Mouse (Mus musculus): Measurements from ENCODE around the gene Vps54. TPM values are rescaled to one million over a fixed set of nuclear protein-coding genes. Genes with fewer than 3 reads are reported as not detected.

The Vps54 gene
- polyA plus RNA-seq, 1 experiment from 2014 or later: 15.7 TPM

- Histone ChIP-seq H3K4me1 (ENCODE audit: control insufficient read depth, insufficient read depth, low read length) (no peaks in the 10 kb centered on the region), H3K9ac (replicated peaks; ENCODE audit: low read depth, low read length) (no peak overlapping the region), H3K9me3 (ENCODE audit: control insufficient read depth, low read length) (no peaks in the 10 kb centered on the region), H3K36me3 (ENCODE audit: control insufficient read depth, insufficient read depth, low read length) (no peaks in the 10 kb centered on the region; the same call in 1 of the 2 replicates), H3K27me3 (ENCODE audit: control insufficient read depth, insufficient read depth, low read length) (no peaks in the 10 kb centered on the region), H3K4me2 (ENCODE audit: low read depth, low read length) (no peak overlapping the region), H3K4me3 (ENCODE audit: low read depth, low read length) (no peak overlapping the region), H3K27ac (ENCODE audit: low read depth, low read length) (no peak overlapping the region)
- ATAC-seq (ENCODE audit: low read depth): no peak
- WGBS: 92% methylated on average over 9 of the region's 9 CpGs
These were observed 75.0 kb downstream of the Vps54 start for GRCm38 (mm10) chr11:21313922-21314657.

- Histone ChIP-seq H3K9me3 (ENCODE audit: control insufficient read depth, low read length) (no peaks in the 10 kb centered on the region), H3K4me1 (ENCODE audit: control insufficient read depth, insufficient read depth, low read length) (no peaks in the 10 kb centered on the region), H3K27ac (ENCODE audit: low read depth, low read length) (no peak overlapping the region), H3K27me3 (ENCODE audit: control insufficient read depth, insufficient read depth, low read length) (no peaks in the 10 kb centered on the region), H3K4me2 (ENCODE audit: low read depth, low read length) (no peak overlapping the region), H3K9ac (replicated peaks; ENCODE audit: low read depth, low read length) (no peak overlapping the region), H3K4me3 (ENCODE audit: low read depth, low read length) (no peak overlapping the region), H3K36me3 (ENCODE audit: control insufficient read depth, insufficient read depth, low read length) (peaks cover 7% of the 10 kb centered on the region; the same call in 1 of the 2 replicates)
- ATAC-seq (ENCODE audit: low read depth): no peak
- 83% methylated on average over 3 of the region's 3 CpGs for WGBS
These were observed 82.5 kb downstream of the Vps54 start for GRCm38 (mm10) chr11:21321577-21321976.

- Histone ChIP-seq H3K27ac (ENCODE audit: low read depth, low read length) (no peak overlapping the region), H3K36me3 (ENCODE audit: control insufficient read depth, insufficient read depth, low read length) (peaks cover 7% of the 10 kb centered on the region; the same call in 1 of the 2 replicates), H3K27me3 (ENCODE audit: control insufficient read depth, insufficient read depth, low read length) (no peaks in the 10 kb centered on the region), H3K4me3 (ENCODE audit: low read depth, low read length) (no peak overlapping the region), H3K9ac (replicated peaks; ENCODE audit: low read depth, low read length) (no peak overlapping the region), H3K9me3 (ENCODE audit: control insufficient read depth, low read length) (no peaks in the 10 kb centered on the region), H3K4me1 (ENCODE audit: control insufficient read depth, insufficient read depth, low read length) (no peaks in the 10 kb centered on the region), H3K4me2 (ENCODE audit: low read depth, low read length) (no peak overlapping the region)
- 84% methylated on average over 3 of the region's 3 CpGs for WGBS
- ATAC-seq (ENCODE audit: low read depth): no peak; the same call in 1 of the 2 replicates
These were observed 83.3 kb downstream of the Vps54 start for GRCm38 (mm10) chr11:21322349-21322748.

DNA sequence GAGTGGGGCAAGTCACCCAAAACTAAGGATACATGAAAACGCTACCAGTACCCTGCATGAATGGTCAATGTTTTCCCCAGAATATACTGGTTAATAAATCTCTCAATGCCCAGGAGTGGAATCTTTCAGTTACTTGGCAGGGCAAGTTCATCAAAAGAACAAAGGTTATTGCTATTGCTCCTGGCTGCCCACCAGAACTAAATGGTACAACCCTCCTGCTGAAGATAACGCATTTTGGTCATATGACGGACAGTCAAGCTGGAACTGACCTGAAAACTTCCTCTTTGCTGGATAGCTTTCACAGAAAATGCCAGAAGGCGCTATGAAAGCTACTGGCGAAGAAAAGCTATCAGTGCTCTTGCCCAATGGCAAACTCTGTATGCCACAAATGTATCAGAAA, 86.7 kb downstream of the Vps54 start:
- Histone ChIP-seq H3K4me3 (ENCODE audit: low read depth, low read length) (no peak overlapping the region), H3K36me3 (ENCODE audit: control insufficient read depth, insufficient read depth, low read length) (peaks cover 23% of the 10 kb centered on the region; the same call in 1 of the 2 replicates), H3K4me1 (ENCODE audit: control insufficient read depth, insufficient read depth, low read length) (no peaks in the 10 kb centered on the region), H3K9ac (replicated peaks; ENCODE audit: low read depth, low read length) (no peak overlapping the region), H3K4me2 (ENCODE audit: low read depth, low read length) (no peak overlapping the region), H3K27me3 (ENCODE audit: control insufficient read depth, insufficient read depth, low read length) (no peaks in the 10 kb centered on the region), H3K27ac (ENCODE audit: low read depth, low read length) (no peak overlapping the region), H3K9me3 (ENCODE audit: control insufficient read depth, low read length) (no peaks in the 10 kb centered on the region)
- ATAC-seq (ENCODE audit: low read depth): no peak
- WGBS: 88% methylated on average over 5 of the region's 5 CpGs

DNA sequence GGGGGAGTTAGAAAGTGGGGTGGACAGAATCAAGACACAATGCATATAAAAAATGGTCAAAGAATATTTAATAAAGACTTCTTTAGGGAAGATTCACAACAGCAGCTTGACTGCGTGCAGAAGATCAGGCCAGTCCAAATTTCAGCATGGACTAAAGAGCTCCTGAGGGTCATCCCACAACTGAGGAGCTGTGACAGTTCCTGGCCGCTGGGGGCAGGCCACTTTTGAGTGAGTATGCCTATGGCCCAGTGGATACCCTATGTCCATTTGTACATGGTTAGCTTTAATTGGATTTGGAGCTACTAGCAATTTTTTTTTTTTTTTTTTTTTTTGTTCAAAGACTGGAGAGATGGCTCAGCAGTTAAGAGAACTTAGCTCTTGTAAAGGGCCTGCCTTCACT, 87.7 kb downstream of the Vps54 start:
- no peak overlapping the region for H3K27ac ChIP-seq (ENCODE audit: low read depth, low read length)
- H3K27me3 ChIP-seq (ENCODE audit: control insufficient read depth, insufficient read depth, low read length): no peaks in the 10 kb centered on the region
- H3K9me3 ChIP-seq (ENCODE audit: control insufficient read depth, low read length): no peaks in the 10 kb centered on the region
- WGBS: 66% methylated on average over 2 of the region's 2 CpGs
- H3K4me1 ChIP-seq (ENCODE audit: control insufficient read depth, insufficient read depth, low read length): no peaks in the 10 kb centered on the region
- peaks cover 22% of the 10 kb centered on the region; the same call in 1 of the 2 replicates for H3K36me3 ChIP-seq (ENCODE audit: control insufficient read depth, insufficient read depth, low read length)
- no peak overlapping the region for H3K4me2 ChIP-seq (ENCODE audit: low read depth, low read length)
- no peak overlapping the region for H3K9ac ChIP-seq (replicated peaks; ENCODE audit: low read depth, low read length)
- no peak for ATAC-seq (ENCODE audit: low read depth)
- no peak overlapping the region for H3K4me3 ChIP-seq (ENCODE audit: low read depth, low read length)

DNA sequence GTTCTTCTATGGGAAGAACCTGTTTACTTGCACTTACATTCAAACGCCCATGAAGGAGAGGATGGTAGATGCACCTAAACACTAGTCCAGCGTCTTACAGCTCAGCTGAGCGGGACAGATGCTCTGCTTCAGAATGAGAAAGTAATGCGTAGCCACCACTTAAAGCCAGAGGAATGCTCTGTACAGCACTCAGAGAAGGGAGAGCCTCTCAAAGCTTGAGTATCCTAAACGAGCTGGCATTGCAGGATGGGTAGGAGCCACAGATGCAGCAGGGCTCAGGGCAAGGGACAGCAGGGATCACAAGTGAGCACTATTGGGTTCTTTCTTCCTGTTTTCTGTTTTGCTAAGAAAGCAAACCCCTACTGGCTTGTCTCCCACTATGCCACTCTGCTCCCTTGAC, 88.4 kb downstream of the Vps54 start:
- 90% methylated on average over 5 of the region's 5 CpGs for WGBS
- ATAC-seq (ENCODE audit: low read depth): no peak
- peaks cover 15% of the 10 kb centered on the region for H3K36me3 ChIP-seq (ENCODE audit: control insufficient read depth, insufficient read depth, low read length)
- H3K27ac ChIP-seq (ENCODE audit: low read depth, low read length): no peak overlapping the region
- H3K4me2 ChIP-seq (ENCODE audit: low read depth, low read length): no peak overlapping the region
- no peaks in the 10 kb centered on the region for H3K4me1 ChIP-seq (ENCODE audit: control insufficient read depth, insufficient read depth, low read length)
- H3K4me3 ChIP-seq (ENCODE audit: low read depth, low read length): no peak overlapping the region
- H3K9me3 ChIP-seq (ENCODE audit: control insufficient read depth, low read length): no peaks in the 10 kb centered on the region
- H3K27me3 ChIP-seq (ENCODE audit: control insufficient read depth, insufficient read depth, low read length): no peaks in the 10 kb centered on the region
- H3K9ac ChIP-seq (replicated peaks; ENCODE audit: low read depth, low read length): no peak overlapping the region

DNA sequence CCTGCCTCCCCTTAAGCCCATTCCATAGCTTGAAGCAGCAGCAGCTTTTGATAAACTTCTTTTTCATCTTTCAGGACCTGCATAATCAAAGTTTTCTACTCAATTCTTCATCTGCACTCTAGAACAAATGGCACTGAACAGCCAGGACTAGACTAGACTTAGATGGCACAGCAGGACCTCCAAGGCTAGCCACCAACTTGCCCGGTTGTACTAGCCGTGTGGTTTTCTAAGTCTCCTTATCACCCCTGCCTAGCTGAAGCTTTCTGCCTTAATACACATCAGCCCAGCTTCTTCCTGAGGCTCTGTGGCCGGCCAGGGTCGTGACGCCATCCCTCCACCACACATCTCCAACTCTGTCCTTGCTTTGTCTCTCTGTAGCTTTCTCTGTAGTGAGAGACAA, 89.1 kb downstream of the Vps54 start:
- Histone ChIP-seq H3K9ac (replicated peaks; ENCODE audit: low read depth, low read length) (no peak overlapping the region), H3K36me3 (ENCODE audit: control insufficient read depth, insufficient read depth, low read length) (peaks cover 15% of the 10 kb centered on the region), H3K9me3 (ENCODE audit: control insufficient read depth, low read length) (no peaks in the 10 kb centered on the region), H3K27ac (ENCODE audit: low read depth, low read length) (no peak overlapping the region), H3K4me3 (ENCODE audit: low read depth, low read length) (no peak overlapping the region), H3K4me1 (ENCODE audit: control insufficient read depth, insufficient read depth, low read length) (no peaks in the 10 kb centered on the region), H3K4me2 (ENCODE audit: low read depth, low read length) (no peak overlapping the region), H3K27me3 (ENCODE audit: control insufficient read depth, insufficient read depth, low read length) (no peaks in the 10 kb centered on the region)
- ATAC-seq (ENCODE audit: low read depth): no peak
- whole genome bisulfite sequencing: 91% methylated on average over 5 of the region's 5 CpGs

DNA sequence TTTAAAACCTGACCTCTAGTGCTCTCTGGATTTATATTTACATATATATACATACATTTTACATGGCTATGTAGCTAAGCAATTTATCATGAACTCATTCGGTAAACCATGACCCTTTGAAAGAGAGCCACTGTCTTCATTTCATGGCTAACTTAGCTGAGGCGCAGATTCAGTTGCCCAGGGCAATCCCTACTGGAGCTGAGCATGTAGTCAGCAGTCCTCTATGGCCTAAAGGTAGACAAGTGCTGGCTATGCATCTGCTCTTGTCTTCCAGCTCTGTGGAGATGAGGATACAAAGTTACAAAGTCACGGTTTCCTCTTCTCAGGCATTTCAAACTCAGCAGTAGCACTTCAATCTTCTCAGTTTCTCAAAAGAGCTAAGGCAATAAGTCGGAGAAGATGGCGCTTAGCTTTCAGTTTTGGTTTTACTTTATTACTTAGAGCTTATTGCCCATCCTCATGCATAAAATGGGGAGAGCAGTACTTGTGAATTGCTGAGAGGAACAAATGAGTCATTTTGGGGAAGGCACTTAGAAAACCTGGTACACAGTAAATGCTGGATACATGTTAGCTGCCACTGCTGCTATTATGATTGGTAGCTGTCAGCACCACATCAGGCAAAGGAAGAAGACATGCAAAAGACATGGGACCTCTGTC, 93.7 kb downstream of the Vps54 start:
- WGBS: 88% methylated on average over 5 of the region's 5 CpGs
- no peak overlapping the region for H3K9ac ChIP-seq (replicated peaks; ENCODE audit: low read depth, low read length)
- H3K27me3 ChIP-seq (ENCODE audit: control insufficient read depth, insufficient read depth, low read length): no peaks in the 10 kb centered on the region
- no peak for ATAC-seq (ENCODE audit: low read depth)
- no peak overlapping the region for H3K4me3 ChIP-seq (ENCODE audit: low read depth, low read length)
- no peaks in the 10 kb centered on the region for H3K4me1 ChIP-seq (ENCODE audit: control insufficient read depth, insufficient read depth, low read length)
- peaks cover 15% of the 10 kb centered on the region for H3K36me3 ChIP-seq (ENCODE audit: control insufficient read depth, insufficient read depth, low read length)
- no peak overlapping the region for H3K4me2 ChIP-seq (ENCODE audit: low read depth, low read length)
- H3K27ac ChIP-seq (ENCODE audit: low read depth, low read length): no peak overlapping the region
- H3K9me3 ChIP-seq (ENCODE audit: control insufficient read depth, low read length): no peaks in the 10 kb centered on the region

GRCm38 (mm10) chr11:21337855-21338254, 98.8 kb downstream of the Vps54 start:
- H3K36me3 ChIP-seq (ENCODE audit: control insufficient read depth, insufficient read depth, low read length): no peaks in the 10 kb centered on the region; the same call in 1 of the 2 replicates
- ATAC-seq (ENCODE audit: low read depth): no peak
- no peak overlapping the region for H3K4me3 ChIP-seq (ENCODE audit: low read depth, low read length)
- no peak overlapping the region for H3K4me2 ChIP-seq (ENCODE audit: low read depth, low read length)
- H3K27me3 ChIP-seq (ENCODE audit: control insufficient read depth, insufficient read depth, low read length): no peaks in the 10 kb centered on the region
- H3K4me1 ChIP-seq (ENCODE audit: control insufficient read depth, insufficient read depth, low read length): no peaks in the 10 kb centered on the region
- 61% methylated on average over 1 of the region's 1 CpGs for WGBS
- no peak overlapping the region for H3K27ac ChIP-seq (ENCODE audit: low read depth, low read length)
- no peak overlapping the region for H3K9ac ChIP-seq (replicated peaks; ENCODE audit: low read depth, low read length)
- no peaks in the 10 kb centered on the region for H3K9me3 ChIP-seq (ENCODE audit: control insufficient read depth, low read length)

Data from neural tube, embryonic 14.5 days (tissue).